Mouse (Mus musculus): ENCODE data around the gene Rac1. TPM values are rescaled to one million over a fixed set of nuclear protein-coding genes. Genes with fewer than 3 reads are reported as not detected.

Rac1 gene
- total RNA-seq, 4 experiments from 2014 or later, result 399 to 419 (median 408) TPM

Other genes with a start within 250 kb of the Rac1 start
- gene Zfp853, start 234.4 kb downstream of the Rac1 start, total RNA-seq (2022), result 1 to 10 TPM; 4.1 to 5.5 (median 4.4) TPM
- gene E130309D02Rik, start 212.7 kb downstream of the Rac1 start, total RNA-seq (2022), result 10 to 100 TPM; 22.7 to 25.8 (median 24.1) TPM
- gene Zdhhc4, start 198.8 kb downstream of the Rac1 start, total RNA-seq (2022), result 10 to 100 TPM; 50.4 to 57.0 (median 54.1) TPM
- gene Grid2ip, start 170.7 kb downstream of the Rac1 start, total RNA-seq (2022), result 1 to 10 TPM in 3 of 4 experiments, under 1 TPM in 1; 0.99 to 1.7 (median 1.5) TPM
- gene Kdelr2, start 124.2 kb downstream of the Rac1 start, total RNA-seq (2022), result 10 to 100 TPM; 33.8 to 39.8 (median 37.0) TPM
- 10 to 100 TPM; 28.8 to 37.0 (median 33.3) TPM for gene Daglb, start 63.5 kb downstream of the Rac1 start, total RNA-seq (2022)
- 10 to 100 TPM; 37.1 to 44.8 (median 39.0) TPM for gene Cyth3, start 94.4 kb upstream of the Rac1 start, total RNA-seq (2022)
- 10 to 100 TPM; 20.6 to 24.0 (median 21.4) TPM for gene Usp42, start 204.2 kb upstream of the Rac1 start, total RNA-seq (2022)